Mouse (Mus musculus) heart, adult 2 months (tissue): ENCODE results near the gene Crip3. TPM values are rescaled to one million over a fixed set of nuclear protein-coding genes. Genes with fewer than 3 reads are reported as not detected.

Experiments
- DNase-seq, 2 experiments: peaks; one replicate each; pipeline ENCODE4 v3.0.0; 2021
- H3K27ac ChIP-seq: fragments of 200-600 bp; 2 replicates; pipeline ENCODE4 v1.8.1; 2022
- H3K27me3 ChIP-seq: fragments of 200-500 bp; 2 replicates; pipeline ENCODE4 v1.6.1; 2012; ENCODE audit warnings: mild to moderate bottlenecking, low read length, inconsistent platforms, mixed read lengths; ENCODE audit not compliant: control insufficient read depth, insufficient read depth
- H3K36me3 ChIP-seq: fragments of 200-500 bp; 2 replicates; pipeline ENCODE4 v1.6.1; 2012; ENCODE audit warnings: low read length, inconsistent platforms; ENCODE audit not compliant: control insufficient read depth, insufficient read depth
- H3K4me1 ChIP-seq: fragments of 200-500 bp; 2 replicates; pipeline ENCODE4 v1.6.1; 2011; ENCODE audit warnings: low read length; ENCODE audit not compliant: control insufficient read depth, insufficient read depth
- H3K4me3 ChIP-seq: fragments of 200-600 bp; 2 replicates; pipeline ENCODE4 v1.8.1; 2022
- H3K79me2 ChIP-seq: fragments of 200-500 bp; replicated peaks from 2 replicates; pipeline ENCODE4 v1.6.1; 2012; ENCODE audit warnings: mild to moderate bottlenecking, inconsistent platforms, low read length, moderate library complexity, mixed read lengths; ENCODE audit not compliant: control insufficient read depth, insufficient read depth
- H3K9ac ChIP-seq: fragments of 200-500 bp; 2 replicates; pipeline ENCODE4 v1.6.1; 2012; ENCODE audit warnings: low read depth, mild to moderate bottlenecking, control low read depth, inconsistent platforms, low read length, mixed read lengths
- CTCF ChIP-seq: fragments of 200-600 bp; IDR thresholded peaks from 2 replicates; pipeline ENCODE4 v1.8.1; 2022; ENCODE audit warnings: antibody characterized with exemption, mild to moderate bottlenecking, moderate library complexity
- EP300 ChIP-seq: fragments of 200-500 bp; IDR thresholded peaks from 2 replicates; pipeline ENCODE4 v1.6.1; 2011; ENCODE audit warnings: low read depth, low read length, control low read depth; ENCODE audit not compliant: insufficient read depth
- POLR2A ChIP-seq: fragments of 200-500 bp; IDR thresholded peaks from 2 replicates; pipeline ENCODE4 v1.6.1; 2011; ENCODE audit warnings: mild to moderate bottlenecking, low read depth, low read length, control low read depth; ENCODE audit not compliant: insufficient read depth
- WGBS: fragments of 180-500 bp; shearing (Covaris S2); methylation state at CpG from one replicate; pipeline ENCODE4 v1.1.7; 2018; 5-methylcytosine and 5-hydroxymethylcytosine counted together
- intact Hi-C: fragments of 180-260 bp; cut with DNase I; formaldehyde crosslinking; loops from one replicate; pipeline ENCODE4 v1.15.1; 2025
- polyA plus RNA-seq: library from polyadenylated mRNA; depleted of rRNA; stranded (reverse); fragments of >200 nt; gene quantifications from 2 replicates; pipeline ENCODE4 v1.2.3, GENCODE M21; 2012
- total RNA-seq, 2 experiments: library from RNA; stranded (reverse); gene quantifications; 2 replicates each; pipeline ENCODE4 v1.2.3; 2021

Gene Crip3
- total and polyA plus RNA-seq, 3 experiments, result 0.76 to 3.8 (median 0.82) TPM

DNA sequence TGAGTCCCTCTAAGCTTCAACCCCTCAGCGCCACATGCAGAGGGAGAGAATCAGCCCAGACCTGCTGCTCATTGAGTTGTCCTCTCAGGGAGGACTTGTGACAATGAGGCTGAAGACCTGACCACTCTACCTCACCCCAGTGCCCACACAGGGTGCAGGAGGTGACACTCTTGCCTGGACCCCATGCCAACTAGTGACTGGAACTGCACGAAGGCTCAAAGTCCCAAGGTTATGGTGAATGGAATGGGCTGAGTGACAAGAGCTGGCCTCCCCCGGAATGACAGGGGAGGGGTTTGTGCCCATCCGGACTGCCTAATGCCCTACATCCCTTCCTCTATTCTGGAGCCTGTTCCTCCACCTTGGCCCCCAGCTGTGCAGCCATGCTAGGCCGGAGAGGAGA is 24.0 kb downstream of the Crip3 start:
- intact Hi-C loops, result no loop called here
- Histone ChIP-seq H3K4me1 (peaks cover 1% of the 10 kb centered on the region; the same call in 1 of the 2 replicates), H3K27ac (no peak overlapping the region), H3K36me3 (no peaks in the 10 kb centered on the region), H3K9ac (no peak overlapping the region), H3K4me3 (no peak overlapping the region), H3K79me2 (no peaks in the 10 kb centered on the region), H3K27me3 (peaks cover 9% of the 10 kb centered on the region)
- TF ChIP-seq CTCF (no peak), POLR2A (no peak), EP300 (no peak)
- DNase-seq, result no peak
- 43% methylated on average over 5 of the region's 5 CpGs for WGBS

DNA sequence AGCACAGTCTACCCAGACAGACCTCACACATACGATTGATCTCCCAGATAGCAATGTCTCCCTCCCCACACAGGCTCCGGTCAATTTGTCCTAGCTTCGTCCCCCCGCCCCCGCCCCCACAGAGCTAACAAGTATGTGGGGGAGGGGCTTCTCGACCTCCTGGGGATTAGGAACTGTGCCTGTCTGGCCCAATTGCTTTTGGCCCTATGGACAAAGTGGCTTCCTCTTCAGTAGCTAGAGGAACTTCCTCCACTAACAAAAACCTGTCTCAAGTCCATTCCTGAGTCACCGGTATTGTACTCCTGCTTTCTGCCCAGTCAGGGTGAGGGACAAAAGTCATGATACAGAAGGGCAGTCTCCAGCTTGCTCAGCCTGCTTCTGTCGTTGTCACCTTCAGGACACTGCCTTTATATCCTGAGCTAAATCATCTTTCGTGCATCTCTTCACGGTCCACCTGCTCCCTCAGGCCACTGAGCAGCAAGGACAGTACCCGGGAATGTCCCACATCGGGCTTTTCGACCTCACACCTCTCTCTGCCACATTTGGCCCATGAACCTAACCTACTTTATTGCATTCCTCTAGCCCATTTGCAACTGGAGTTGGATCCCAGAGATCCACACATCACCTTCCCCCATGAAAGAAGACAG is 24.7 kb downstream of the Crip3 start:
- Histone ChIP-seq H3K9ac (no peak overlapping the region), H3K4me3 (no peak overlapping the region), H3K4me1 (peaks cover 1% of the 10 kb centered on the region; the same call in 1 of the 2 replicates), H3K36me3 (no peaks in the 10 kb centered on the region), H3K27me3 (peaks cover 9% of the 10 kb centered on the region), H3K27ac (no peak overlapping the region), H3K79me2 (no peaks in the 10 kb centered on the region)
- intact Hi-C loops, result no loop called here
- DNase-seq, result no peak
- TF ChIP-seq POLR2A (no peak), EP300 (no peak), CTCF (no peak)
- 29% methylated on average over 13 of the region's 13 CpGs for WGBS

DNA sequence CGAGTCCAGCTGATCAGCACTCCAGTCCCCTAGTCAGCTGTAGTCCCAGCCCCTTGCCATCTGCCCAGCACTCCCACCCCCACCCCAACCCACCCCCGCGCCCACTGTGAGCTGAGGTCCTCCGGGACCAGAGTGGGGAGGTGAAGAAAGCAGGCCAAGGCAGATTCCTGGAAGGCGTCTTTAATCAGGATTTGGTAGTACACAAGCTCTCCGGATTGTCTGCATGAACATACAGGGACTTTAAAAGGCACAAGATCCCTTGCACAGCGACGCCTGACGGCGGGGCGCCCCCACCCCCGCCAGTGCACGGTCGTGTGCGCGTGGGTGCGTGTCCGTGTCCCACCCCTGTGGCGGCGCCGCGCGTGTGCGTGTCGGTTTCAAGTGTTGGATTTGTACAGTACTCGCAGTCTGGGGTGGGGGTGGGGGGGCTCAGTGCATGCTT is 25.3 kb downstream of the Crip3 start:
- Histone ChIP-seq H3K36me3 (no peaks in the 10 kb centered on the region), H3K4me1 (peaks cover 1% of the 10 kb centered on the region; the same call in 1 of the 2 replicates), H3K27ac (no peak overlapping the region), H3K9ac (no peak overlapping the region), H3K4me3 (no peak overlapping the region), H3K27me3 (peaks cover 9% of the 10 kb centered on the region), H3K79me2 (no peaks in the 10 kb centered on the region)
- TF ChIP-seq CTCF (peak; percentile 9; the same call in 1 of the 2 replicates), EP300 (no peak), POLR2A (no peak)
- no peak for DNase-seq
- 10% methylated on average over 26 of the region's 26 CpGs for WGBS
- intact Hi-C loops, result no loop called here

DNA sequence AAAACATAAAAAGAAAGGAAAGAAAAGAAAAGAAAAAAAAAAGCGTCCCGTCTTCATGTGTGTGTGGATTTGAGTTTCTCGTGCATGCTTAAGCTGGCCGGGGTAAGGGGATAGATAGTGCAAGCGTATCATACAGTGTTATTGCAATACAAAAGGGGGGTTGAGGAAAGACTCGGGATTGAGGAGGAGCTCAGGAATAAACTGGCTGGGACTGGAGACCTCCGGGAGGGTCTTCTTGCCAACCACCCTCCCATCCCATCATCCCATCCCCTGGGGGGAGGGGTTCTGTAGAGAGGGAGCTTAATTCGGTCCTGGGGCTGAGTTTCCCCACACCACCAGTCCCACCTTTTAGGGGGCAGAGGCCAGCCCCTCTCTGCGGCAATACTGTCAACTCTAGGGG is 25.8 kb downstream of the Crip3 start:
- Histone ChIP-seq H3K4me3 (no peak overlapping the region), H3K27me3 (peaks cover 9% of the 10 kb centered on the region), H3K79me2 (no peaks in the 10 kb centered on the region), H3K27ac (no peak overlapping the region), H3K4me1 (peaks cover 1% of the 10 kb centered on the region; the same call in 1 of the 2 replicates), H3K9ac (no peak overlapping the region), H3K36me3 (no peaks in the 10 kb centered on the region)
- intact Hi-C loops, result no loop called here
- TF ChIP-seq CTCF, result no peak
- TF ChIP-seq EP300, result no peak
- TF ChIP-seq POLR2A, result no peak
- no peak for DNase-seq
- 12% methylated on average over 9 of the region's 9 CpGs for WGBS

DNA sequence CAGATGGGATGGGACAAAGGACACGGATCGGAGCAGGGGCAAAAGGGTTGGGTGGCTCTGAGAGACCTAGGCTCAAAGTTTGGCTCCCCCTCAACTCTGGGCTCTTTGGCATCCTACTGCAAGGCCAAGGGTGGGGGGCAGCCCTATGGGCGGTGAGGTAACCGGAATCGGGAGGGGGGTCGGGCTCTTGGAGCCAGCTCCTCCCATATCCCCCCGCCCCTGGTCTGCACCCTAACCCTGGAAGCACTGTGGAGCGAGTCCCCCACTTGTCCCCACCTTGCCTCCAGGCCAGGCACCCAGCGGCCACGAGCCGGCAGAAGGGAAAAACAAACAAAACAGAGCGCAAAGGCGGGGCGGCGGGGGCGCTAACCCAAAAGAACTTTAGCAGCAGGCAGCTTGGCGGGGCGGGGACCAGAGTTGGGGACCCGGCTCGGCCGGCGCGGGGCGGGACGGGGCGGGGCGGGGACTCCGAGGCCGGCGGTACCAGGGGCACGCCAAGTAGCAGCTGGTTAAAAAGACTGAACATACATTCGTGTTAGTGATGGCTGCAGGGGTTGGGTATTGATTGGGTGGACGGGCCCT is 26.5 kb downstream of the Crip3 start:
- peak overlapping the region; percentile 43 for H3K9ac ChIP-seq
- intact Hi-C loops, result no loop called here
- no peak overlapping the region for H3K27ac ChIP-seq
- peaks cover 9% of the 10 kb centered on the region for H3K27me3 ChIP-seq
- TF ChIP-seq POLR2A (no peak), EP300 (no peak), CTCF (no peak)
- H3K79me2 ChIP-seq, result no peaks in the 10 kb centered on the region
- no peaks in the 10 kb centered on the region for H3K36me3 ChIP-seq
- WGBS, result 3% methylated on average over 33 of the region's 33 CpGs
- peak overlapping the region; percentile 32; the same call in 1 of the 2 replicates for H3K4me3 ChIP-seq
- no peak for DNase-seq
- H3K4me1 ChIP-seq, result peaks cover 1% of the 10 kb centered on the region; the same call in 1 of the 2 replicates

DNA sequence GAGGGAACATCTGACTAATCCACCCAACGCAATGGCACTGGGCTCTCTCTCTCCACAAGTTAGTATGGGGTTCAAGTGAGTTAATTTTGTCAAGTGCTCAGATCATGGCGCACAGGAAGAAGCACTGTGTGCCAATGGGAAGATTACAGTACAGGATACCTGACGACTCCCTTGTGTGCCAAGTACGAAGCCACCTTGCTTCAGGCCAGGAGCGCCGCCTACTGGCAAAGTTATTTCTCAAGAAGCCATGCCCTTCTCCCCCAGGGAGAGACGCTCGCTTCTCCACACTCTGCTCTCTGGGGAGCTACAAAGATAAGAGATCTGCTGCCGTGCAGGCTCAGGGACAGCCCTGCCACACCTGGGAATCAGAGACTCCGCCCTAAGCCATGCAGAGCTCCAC is 29.1 kb downstream of the Crip3 start:
- H3K36me3 ChIP-seq, result no peaks in the 10 kb centered on the region
- no peak for DNase-seq
- H3K27me3 ChIP-seq, result peaks cover 9% of the 10 kb centered on the region
- H3K4me1 ChIP-seq, result peaks cover 1% of the 10 kb centered on the region; the same call in 1 of the 2 replicates
- no peak overlapping the region for H3K4me3 ChIP-seq
- 25% methylated on average over 10 of the region's 10 CpGs for WGBS
- TF ChIP-seq POLR2A, result no peak
- TF ChIP-seq CTCF, result peak; percentile 54
- no peaks in the 10 kb centered on the region for H3K79me2 ChIP-seq
- H3K27ac ChIP-seq, result no peak overlapping the region
- intact Hi-C loops, result no loop called here
- H3K9ac ChIP-seq, result no peak overlapping the region
